Mouse (Mus musculus): ENCODE measurements around the gene Stau1.

DNA sequence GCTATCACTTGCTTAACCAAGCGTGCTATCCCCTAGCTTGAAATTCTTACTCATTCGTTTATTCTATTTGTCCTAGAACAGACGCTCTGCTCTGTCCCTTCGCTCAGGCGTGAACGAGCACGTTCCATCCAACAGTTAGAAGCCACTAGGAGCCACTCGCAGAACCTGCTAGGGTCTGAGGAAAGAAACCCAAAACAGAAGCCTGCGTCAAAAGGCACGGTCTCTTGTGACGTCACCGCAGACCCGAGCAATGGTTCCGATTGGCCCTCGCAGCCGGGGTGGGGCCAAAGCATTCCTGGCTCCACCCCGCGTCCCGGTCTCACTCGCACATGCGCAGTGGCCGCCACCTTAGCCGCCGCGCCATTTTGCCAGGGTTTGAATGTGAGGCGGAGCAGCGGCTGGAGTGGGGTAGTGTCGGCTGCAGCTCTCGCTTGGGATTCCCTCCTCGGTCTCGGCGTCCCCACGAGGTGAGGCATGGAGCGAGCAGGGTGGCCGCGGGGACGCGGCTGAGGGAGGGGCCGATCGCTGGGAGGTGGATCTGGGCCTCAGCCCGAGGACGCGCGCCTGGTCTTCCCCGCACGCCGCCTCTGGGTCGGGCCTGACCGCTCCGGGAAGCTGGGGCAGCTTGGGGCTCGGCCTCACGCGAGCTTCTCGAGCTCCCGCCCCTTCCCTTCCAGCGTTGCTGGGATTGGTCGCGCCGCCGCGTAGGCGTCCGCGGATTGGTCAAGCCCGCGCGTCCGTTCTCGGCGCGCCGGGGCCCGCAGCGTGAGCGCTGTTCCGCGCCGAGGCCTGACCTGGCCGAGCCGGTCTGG, 90.2 kb downstream of the Stau1 start, which contains the start of gene Cse1l:
- TF ChIP-seq CTCF (IDR thresholded peaks at IDR 0.05; ENCODE audit: low read depth, low read length) (no peak), POLR2A (IDR thresholded peaks at IDR 0.05; ENCODE audit: borderline replicate concordance, low read depth, low read length) (no peak)

Measured in bone marrow macrophage, adult 2 months (primary cell).